Mouse (Mus musculus): ENCODE results near the gene Tat. TPM values are rescaled to one million over a fixed set of nuclear protein-coding genes. Genes with fewer than 3 reads are reported as not detected.

Tat gene
- 0.35 and 0.81 TPM in 2 replicates for polyA plus RNA-seq (2012; rRNA removed)

DNA sequence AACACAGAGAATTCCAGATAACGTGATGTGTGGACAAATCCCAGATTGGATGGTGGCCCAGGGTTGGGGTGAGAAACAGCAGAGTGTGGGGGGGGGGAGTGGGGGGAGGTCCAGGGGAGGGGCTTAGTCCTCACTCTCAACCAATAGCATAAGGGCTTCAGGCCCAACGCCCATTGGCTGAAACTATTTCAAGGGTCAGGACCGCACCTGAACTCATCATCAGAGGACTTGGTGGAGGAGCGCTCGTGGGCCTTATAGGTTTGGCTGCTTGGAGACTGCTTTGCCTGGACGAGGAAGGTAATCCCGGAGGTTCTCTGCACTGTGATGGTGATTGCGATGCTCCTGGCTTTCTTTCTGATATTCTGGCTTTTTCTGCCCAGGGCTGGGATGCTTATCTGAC lies at the start of gene Tat:
Gene Tat, plus strand, starts transcription at position 214 of the 400 bp plus-strand sequence.

DNA sequence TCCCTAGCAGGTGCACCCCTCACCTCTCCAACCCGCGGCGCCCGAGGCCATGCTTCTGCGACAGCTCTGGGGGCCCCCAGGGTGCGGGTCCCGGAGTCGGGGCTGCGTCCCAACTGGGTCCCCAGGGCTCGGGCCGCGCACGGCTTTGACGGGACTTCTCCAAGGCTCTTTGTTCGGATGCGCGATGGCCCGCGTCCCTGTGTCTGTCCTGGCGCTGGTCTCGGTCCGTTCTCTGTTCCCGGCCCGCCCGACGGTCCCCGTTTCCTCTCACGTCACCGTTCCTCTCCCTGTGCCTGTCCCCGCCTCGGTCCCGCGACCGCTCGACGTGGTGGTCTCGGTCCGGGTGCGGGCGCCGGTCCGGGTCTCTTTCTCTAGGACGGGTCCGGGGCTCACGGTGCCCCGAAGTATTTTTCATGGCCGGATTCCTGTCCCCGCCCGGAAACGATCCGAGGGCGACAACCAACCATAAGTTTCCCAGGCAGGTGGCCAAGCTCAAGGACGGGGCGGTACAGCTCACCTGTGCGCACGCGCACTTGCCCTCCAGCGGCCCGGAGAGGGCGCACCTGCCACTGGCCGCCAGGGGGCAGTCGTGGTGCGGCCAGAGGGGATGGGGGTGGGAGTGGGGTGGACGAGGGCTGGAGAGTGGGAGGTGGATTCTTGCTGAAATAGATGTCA lies 28.4 kb upstream of the Tat start, which contains the start of gene Marveld3:
Gene Marveld3, minus strand, starts transcription at position 511 of the 675 bp plus-strand sequence.

DNA sequence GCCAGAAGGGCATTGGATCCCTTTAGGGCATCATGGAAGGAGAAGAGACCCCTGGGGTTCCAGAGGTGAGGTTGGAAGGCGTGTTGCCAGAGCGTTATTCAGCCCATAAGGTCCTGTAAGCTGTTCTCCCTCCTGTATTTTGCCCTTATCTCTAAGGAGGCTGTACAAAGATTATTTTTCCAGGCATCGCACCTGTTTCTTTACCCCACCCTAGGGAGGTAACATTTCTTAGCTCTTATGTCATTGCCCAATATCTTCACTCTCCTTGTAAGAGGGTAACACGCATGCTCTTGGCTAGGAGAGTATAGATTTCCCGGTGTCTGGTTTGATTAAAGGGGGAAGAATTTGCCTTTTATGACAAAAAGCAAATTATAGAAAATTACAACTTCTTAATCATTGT lies 49.4 kb downstream of the Tat start, which contains the start of gene Chst4:
Gene Chst4, minus strand, starts transcription at position 82 of the 400 bp plus-strand sequence.

Other genes with a start within 250 kb of the Tat start
- gene Ap1g1, start 211.9 kb upstream of the Tat start, polyA plus RNA-seq (2012; rRNA removed): 23.4 and 34.1 TPM in 2 replicates
- gene Phlpp2, start 121.9 kb upstream of the Tat start, polyA plus RNA-seq (2012; rRNA removed): 9.4 and 10.6 TPM in 2 replicates
- gene Marveld3, start 28.2 kb upstream of the Tat start, polyA plus RNA-seq (2012; rRNA removed): 2.6 and 5.7 TPM in 2 replicates
- gene Chst4, start 49.3 kb downstream of the Tat start, polyA plus RNA-seq (2012; rRNA removed): 6.6 and 13.2 TPM in 2 replicates
- gene Zfp612, start 89.3 kb downstream of the Tat start, polyA plus RNA-seq (2012; rRNA removed): 2.2 and 2.5 TPM in 2 replicates
- gene Gm21964, start 110.8 kb downstream of the Tat start, polyA plus RNA-seq (2012; rRNA removed): not detected in 2 replicates
- not detected in 2 replicates for gene Gm17720, start 112.3 kb downstream of the Tat start, polyA plus RNA-seq (2012; rRNA removed)
- 0.13 and 0.28 TPM in 2 replicates for gene Calb2, start 177.8 kb downstream of the Tat start, polyA plus RNA-seq (2012; rRNA removed)
- gene Cmtr2, start 225.2 kb downstream of the Tat start, polyA plus RNA-seq (2012; rRNA removed): 6.1 and 6.8 TPM in 2 replicates